Mouse (Mus musculus) heart, embryonic 10.5 days (tissue): ENCODE data around the gene Aup1. TPM values are rescaled to one million over a fixed set of nuclear protein-coding genes. Genes with fewer than 3 reads are reported as not detected.

Source experiments
- DNase-seq: peaks from one replicate; pipeline ENCODE4 v3.0.0-alpha.2; 2017; ENCODE audit warnings: low spot score
- H3K27ac ChIP-seq: fragments of 300-500 bp; sonication (generic); 2 replicates; pipeline ENCODE4 v1.5.1; 2016; ENCODE audit warnings: mild to moderate bottlenecking
- H3K27me3 ChIP-seq: fragments of 300-500 bp; sonication (generic); 2 replicates; pipeline ENCODE4 v1.6.1; 2016; ENCODE audit warnings: mild to moderate bottlenecking; ENCODE audit not compliant: poor library complexity, insufficient read depth, severe bottlenecking
- H3K36me3 ChIP-seq: fragments of 300-500 bp; sonication (generic); 2 replicates; pipeline ENCODE4 v1.6.1; 2016; ENCODE audit warnings: mild to moderate bottlenecking, moderate library complexity
- H3K4me1 ChIP-seq: fragments of 300-500 bp; sonication (generic); 2 replicates; pipeline ENCODE4 v1.6.1; 2016; ENCODE audit warnings: mild to moderate bottlenecking
- H3K4me3 ChIP-seq: fragments of 300-500 bp; sonication (generic); 2 replicates; pipeline ENCODE4 v1.5.1; 2016; ENCODE audit warnings: mild to moderate bottlenecking, moderate library complexity
- H3K9me3 ChIP-seq: fragments of 300-500 bp; sonication (generic); 2 replicates; pipeline ENCODE4 v1.6.1; 2016; ENCODE audit warnings: mild to moderate bottlenecking, moderate library complexity
- WGBS: fragments of 180-500 bp; shearing (Covaris S2); methylation state at CpG from one replicate; pipeline ENCODE4 v1.1.7; 2016; 5-methylcytosine and 5-hydroxymethylcytosine counted together
- microRNA counts: library from miRNA; unstranded; fragments of <30 nt; microRNA quantifications from one replicate; lab custom pipeline; 2017
- microRNA-seq: library from miRNA; unstranded; fragments of <30 nt; microRNA quantifications from one replicate; pipeline ENCODE4, GENCODE M21; 2017
- polyA plus RNA-seq: library from polyadenylated mRNA; unstranded; fragments of >200 nt; fragmentation: Nextera tagmentation; extraction: Ambion mirVana; gene quantifications from 2 replicates; pipeline ENCODE4 v1.2.1, GENCODE M21; 2016

Gene Aup1
- polyA plus RNA-seq, 1 experiment from 2014 or later: 170 TPM

- 35% methylated on average over 11 of the region's 11 CpGs for WGBS
- Histone ChIP-seq H3K27ac (no peak overlapping the region), H3K4me1 (peaks cover 34% of the 10 kb centered on the region), H3K27me3 (peaks cover 20% of the 10 kb centered on the region; the same call in 1 of the 2 replicates), H3K36me3 (peaks cover 11% of the 10 kb centered on the region; the same call in 1 of the 2 replicates), H3K9me3 (no peaks in the 10 kb centered on the region), H3K4me3 (peak overlapping the region; percentile 79)
- DNase-seq: no peak
These were observed 48.9 kb downstream of the Aup1 start for GRCm38 (mm10) chr6:83103130-83103650.

DNA sequence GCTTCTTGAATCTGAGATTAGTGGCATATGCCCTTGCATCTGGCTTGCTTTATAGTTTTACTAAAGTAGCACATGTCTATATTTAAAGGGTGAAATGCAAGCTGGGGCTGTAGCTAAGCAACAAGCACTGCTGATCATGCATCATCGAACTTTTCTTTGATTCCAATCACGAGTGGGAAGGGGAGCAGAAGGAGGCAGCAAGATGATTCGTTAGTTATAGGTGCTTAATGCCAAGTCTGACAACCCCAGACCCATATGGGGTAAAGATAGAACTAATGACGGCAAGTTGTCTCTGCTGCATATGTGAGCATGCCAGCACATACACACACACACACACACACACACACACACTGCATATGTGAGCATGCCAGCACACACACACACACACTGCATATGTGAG is 49.8 kb downstream of the Aup1 start:
- 87% methylated on average over 4 of the region's 4 CpGs for WGBS
- Histone ChIP-seq H3K4me1 (peaks cover 39% of the 10 kb centered on the region), H3K27me3 (peaks cover 13% of the 10 kb centered on the region; the same call in 1 of the 2 replicates), H3K4me3 (no peak overlapping the region), H3K9me3 (no peaks in the 10 kb centered on the region), H3K27ac (no peak overlapping the region), H3K36me3 (peaks cover 11% of the 10 kb centered on the region; the same call in 1 of the 2 replicates)
- DNase-seq: no peak

MicroRNAs within 50 kb of the gene (microRNA counts, 519-probe panel; counts per million panel counts)
- not detected for microRNA mmu-miR-3470a+mmu-miR-3470b (lab: Ali Mortazavi, UCI)

Small RNAs within 50 kb of the gene (microRNA-seq; reads per million reads assigned to microRNA genes)
- not detected for gene Mir3470a
- gene Mir7040: not detected

Other genes with a start within 250 kb of the Aup1 start
- 0.09 and 0.30 TPM in 2 replicates for gene Sema4f, start 114.8 kb upstream of the Aup1 start, polyA plus RNA-seq
- 0.34 and 0.87 TPM in 2 replicates for gene M1ap, start 107.6 kb upstream of the Aup1 start, polyA plus RNA-seq
- gene Dok1, start 21.1 kb upstream of the Aup1 start, polyA plus RNA-seq: 11.3 and 14.8 TPM in 2 replicates
- gene Loxl3, start 20.3 kb upstream of the Aup1 start, polyA plus RNA-seq: 7.6 and 9.8 TPM in 2 replicates
- gene Htra2, start 752 bp downstream of the Aup1 start, polyA plus RNA-seq: 100 and 106 TPM in 2 replicates
- 0.59 and 1.5 TPM in 2 replicates for gene Dqx1, start 3.3 kb downstream of the Aup1 start, polyA plus RNA-seq
- 0.27 and 0.63 TPM in 2 replicates for gene Tlx2, start 15.8 kb downstream of the Aup1 start, polyA plus RNA-seq
- 16.7 and 24.4 TPM in 2 replicates for gene Pcgf1, start 23.3 kb downstream of the Aup1 start, polyA plus RNA-seq
- gene Lbx2, start 31.8 kb downstream of the Aup1 start, polyA plus RNA-seq: 0.55 TPM in 1 of 2 replicates, not detected in the other
- gene Ccdc142, start 47.1 kb downstream of the Aup1 start, polyA plus RNA-seq: 1.8 and 2.4 TPM in 2 replicates
- gene Gm42688, start 47.1 kb downstream of the Aup1 start, polyA plus RNA-seq: 1.4 and 2.0 TPM in 2 replicates
- gene Mrpl53, start 54.5 kb downstream of the Aup1 start, polyA plus RNA-seq: 157 and 167 TPM in 2 replicates
- gene Mogs, start 61.0 kb downstream of the Aup1 start, polyA plus RNA-seq: 24.5 and 42.5 TPM in 2 replicates
- 101 and 113 TPM in 2 replicates for gene Wbp1, start 67.0 kb downstream of the Aup1 start, polyA plus RNA-seq
- gene Ino80b, start 70.9 kb downstream of the Aup1 start, polyA plus RNA-seq: 11.4 and 16.1 TPM in 2 replicates
- gene Rtkn, start 80.9 kb downstream of the Aup1 start, polyA plus RNA-seq: 18.4 and 24.4 TPM in 2 replicates
- 6.9 and 7.3 TPM in 2 replicates for gene Wdr54, start 101.9 kb downstream of the Aup1 start, polyA plus RNA-seq
- gene 1700003E16Rik, start 101.9 kb downstream of the Aup1 start, polyA plus RNA-seq: 0.23 and 0.50 TPM in 2 replicates
- gene Dctn1, start 111.4 kb downstream of the Aup1 start, polyA plus RNA-seq: 83.2 and 93.0 TPM in 2 replicates
- 0.57 and 0.68 TPM in 2 replicates for gene Slc4a5, start 165.3 kb downstream of the Aup1 start, polyA plus RNA-seq